Mouse (Mus musculus): ENCODE measurements around the gene Ankrd60. TPM values are rescaled to one million over a fixed set of nuclear protein-coding genes. Genes with fewer than 3 reads are reported as not detected.

The Ankrd60 gene
- polyA plus RNA-seq, 1 experiment from 2014 or later, result not detected

DNA sequence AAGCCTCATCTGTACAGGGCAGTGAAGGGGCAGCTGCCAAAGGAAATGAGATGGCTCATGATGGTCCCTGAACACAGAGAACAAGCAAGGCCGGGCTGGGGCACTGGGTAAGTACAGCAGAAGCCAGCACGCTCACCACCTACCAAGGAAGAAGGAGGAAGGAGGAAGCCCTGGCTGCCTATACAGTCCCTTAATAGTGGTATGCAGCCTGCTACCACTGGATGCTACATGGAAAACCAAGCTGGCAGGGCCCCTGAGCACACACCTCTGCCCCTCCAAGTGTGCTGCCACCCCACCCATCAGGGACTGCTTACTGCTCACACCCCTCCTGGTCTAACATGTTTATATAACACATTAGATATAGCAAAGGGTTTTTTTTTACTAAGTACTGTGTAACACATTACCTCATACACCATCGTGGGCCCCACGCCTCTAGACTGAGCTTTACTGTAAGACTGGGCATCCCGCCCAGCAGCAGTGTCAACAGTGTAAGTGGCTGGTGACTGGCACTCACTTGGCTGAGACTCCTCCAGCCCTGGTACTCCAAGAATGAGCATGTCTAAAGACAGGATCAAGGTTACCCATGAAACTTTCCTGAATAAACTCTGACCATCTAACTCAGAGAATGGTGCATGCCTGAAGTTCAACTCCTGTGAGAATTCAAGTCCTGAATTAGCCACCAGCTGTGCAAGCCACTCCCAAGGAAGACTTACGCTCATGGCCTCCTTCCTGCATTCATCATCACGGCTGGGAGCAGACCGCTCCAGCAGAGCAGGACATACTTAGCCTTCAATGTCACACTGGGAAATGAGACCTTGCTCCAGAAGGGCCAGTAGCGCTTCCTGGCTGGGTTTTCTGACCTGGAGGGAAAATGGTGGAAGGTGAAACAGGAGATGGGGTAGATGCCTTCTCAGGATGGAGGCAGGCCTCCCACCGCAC is 30.1 kb upstream of the Ankrd60 start:
- no peak overlapping the region for H3K4me3 ChIP-seq (ENCODE audit: low read depth, low read length)
- WGBS, result 82% methylated on average over 10 of the region's 10 CpGs
- ATAC-seq (replicated peaks; ENCODE audit: insufficient number of reproducible peaks, low FRiP score, low TSS enrichment, low read depth), result no peak
- H3K4me1 ChIP-seq (ENCODE audit: control insufficient read depth, insufficient read depth, low read length), result no peaks in the 10 kb centered on the region
- no peaks in the 10 kb centered on the region for H3K36me3 ChIP-seq (replicated peaks; ENCODE audit: control insufficient read depth, insufficient read depth, low read depth, low read length)
- no peak for DNase-seq (ENCODE audit: low spot score)
- no peak overlapping the region for H3K4me2 ChIP-seq (ENCODE audit: low read depth, low read length)
- no peak overlapping the region for H3K9ac ChIP-seq (replicated peaks; ENCODE audit: low read length)
- no peak overlapping the region for H3K27ac ChIP-seq (replicated peaks; ENCODE audit: low read depth, low read length)
- no peaks in the 10 kb centered on the region for H3K27me3 ChIP-seq (ENCODE audit: control insufficient read depth, insufficient read depth, low read length)
- no peaks in the 10 kb centered on the region for H3K9me3 ChIP-seq (replicated peaks; ENCODE audit: control insufficient read depth, low read length)

DNA sequence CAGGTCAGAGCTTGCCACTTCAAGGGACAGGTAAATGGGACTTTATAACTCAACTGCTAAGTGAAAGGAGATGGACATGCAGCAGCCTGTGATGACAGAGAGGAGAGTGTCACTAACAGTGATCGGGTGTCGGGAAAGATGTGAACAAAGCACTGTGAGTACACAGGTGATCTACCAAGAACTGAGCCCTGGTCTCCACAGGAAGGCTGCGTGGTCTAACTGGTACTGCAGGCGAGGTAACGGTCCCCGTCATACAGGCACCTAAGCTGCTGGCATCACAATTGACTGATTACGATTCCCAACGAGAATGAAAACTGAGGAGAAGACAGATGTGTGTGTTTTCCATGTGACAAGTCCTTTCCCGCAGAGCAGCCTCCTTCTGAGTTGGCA is 28.2 kb upstream of the Ankrd60 start:
- Histone ChIP-seq H3K4me2 (ENCODE audit: low read depth, low read length) (no peak overlapping the region), H3K36me3 (replicated peaks; ENCODE audit: control insufficient read depth, insufficient read depth, low read depth, low read length) (no peaks in the 10 kb centered on the region), H3K27ac (replicated peaks; ENCODE audit: low read depth, low read length) (no peak overlapping the region), H3K4me1 (ENCODE audit: control insufficient read depth, insufficient read depth, low read length) (no peaks in the 10 kb centered on the region), H3K27me3 (ENCODE audit: control insufficient read depth, insufficient read depth, low read length) (no peaks in the 10 kb centered on the region), H3K9ac (replicated peaks; ENCODE audit: low read length) (no peak overlapping the region), H3K4me3 (ENCODE audit: low read depth, low read length) (no peak overlapping the region), H3K9me3 (replicated peaks; ENCODE audit: control insufficient read depth, low read length) (no peaks in the 10 kb centered on the region)
- no peak for DNase-seq (ENCODE audit: low spot score)
- WGBS, result 87% methylated on average over 9 of the region's 9 CpGs
- no peak for ATAC-seq (replicated peaks; ENCODE audit: insufficient number of reproducible peaks, low FRiP score, low TSS enrichment, low read depth)

DNA sequence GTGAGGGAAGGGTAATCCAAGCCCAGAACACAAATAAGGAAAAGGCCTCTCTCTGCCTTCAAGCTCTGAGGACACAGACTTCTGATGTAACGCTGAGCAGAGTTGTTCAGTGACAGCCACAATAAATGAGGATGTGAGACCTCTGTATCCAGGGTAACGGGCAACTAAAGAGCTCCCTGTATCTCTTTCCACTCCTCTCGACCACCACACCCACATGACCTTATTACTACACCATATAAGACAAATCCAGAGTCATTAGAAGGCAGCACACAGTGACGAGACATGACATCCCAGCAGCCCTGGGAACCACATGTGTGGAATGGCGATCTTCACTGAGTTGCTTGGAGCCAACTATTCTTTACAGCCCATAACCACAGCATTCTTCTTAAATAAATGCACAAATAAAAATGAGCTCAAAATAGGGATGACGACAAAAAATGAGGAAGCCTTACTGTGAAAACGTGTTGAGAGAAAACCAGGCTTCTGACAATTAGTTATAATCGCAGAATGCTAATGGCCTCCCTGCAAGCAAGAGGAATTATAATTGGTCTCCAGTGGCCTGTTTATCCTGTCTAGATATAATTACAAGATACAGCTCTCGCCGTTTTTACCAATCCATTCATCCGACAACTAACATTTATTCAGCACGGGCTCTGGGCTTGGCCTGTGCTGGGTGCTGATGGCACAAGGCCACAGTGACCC is 27.7 kb upstream of the Ankrd60 start:
- no peaks in the 10 kb centered on the region for H3K27me3 ChIP-seq (ENCODE audit: control insufficient read depth, insufficient read depth, low read length)
- H3K4me1 ChIP-seq (ENCODE audit: control insufficient read depth, insufficient read depth, low read length), result no peaks in the 10 kb centered on the region
- no peak for DNase-seq (ENCODE audit: low spot score)
- no peaks in the 10 kb centered on the region for H3K9me3 ChIP-seq (replicated peaks; ENCODE audit: control insufficient read depth, low read length)
- WGBS, result 64% methylated on average over 12 of the region's 12 CpGs
- no peak overlapping the region for H3K4me3 ChIP-seq (ENCODE audit: low read depth, low read length)
- no peaks in the 10 kb centered on the region for H3K36me3 ChIP-seq (replicated peaks; ENCODE audit: control insufficient read depth, insufficient read depth, low read depth, low read length)
- no peak overlapping the region for H3K9ac ChIP-seq (replicated peaks; ENCODE audit: low read length)
- no peak for ATAC-seq (replicated peaks; ENCODE audit: insufficient number of reproducible peaks, low FRiP score, low TSS enrichment, low read depth)
- H3K4me2 ChIP-seq (ENCODE audit: low read depth, low read length), result no peak overlapping the region
- no peak overlapping the region for H3K27ac ChIP-seq (replicated peaks; ENCODE audit: low read depth, low read length)

DNA sequence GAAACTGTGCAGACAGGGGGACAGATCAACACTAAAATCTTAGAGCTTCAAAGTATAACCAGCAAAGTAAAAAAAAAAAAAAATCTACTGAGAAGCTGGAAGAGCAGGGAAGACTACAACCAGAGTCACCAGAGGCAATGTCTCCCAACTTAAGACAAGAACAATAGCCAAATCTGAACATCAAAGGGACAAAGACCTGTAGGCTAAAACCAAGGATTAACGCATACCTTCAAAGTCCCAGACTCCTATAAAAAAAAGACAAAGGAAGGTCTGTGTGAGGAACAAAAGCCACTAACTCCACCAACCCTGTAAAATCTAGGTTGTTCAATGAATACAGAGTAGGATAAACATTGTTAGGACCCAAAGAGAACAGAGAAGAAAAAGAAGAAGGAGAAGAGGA is 23.7 kb upstream of the Ankrd60 start:
- no peak for DNase-seq (ENCODE audit: low spot score)

DNA sequence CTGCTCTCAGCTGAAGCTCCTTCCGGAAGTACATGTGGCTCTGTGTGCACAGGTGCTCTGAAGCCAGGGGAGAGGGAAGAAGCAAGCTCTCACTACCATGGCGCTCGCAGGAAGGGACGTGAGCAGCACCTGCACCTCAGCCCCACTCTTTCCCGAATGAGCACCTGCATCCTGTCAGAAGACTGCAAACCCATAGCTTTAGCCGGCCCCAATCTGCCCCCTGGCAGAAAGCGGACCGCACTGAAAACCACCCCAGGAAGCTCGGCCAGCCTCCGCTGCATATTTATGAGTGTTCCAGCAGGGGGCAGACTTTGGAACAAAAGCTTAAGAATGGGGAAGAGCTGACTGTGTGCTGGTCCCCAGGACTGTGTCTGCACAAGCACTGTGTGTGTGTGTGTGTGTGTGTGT is 17.2 kb upstream of the Ankrd60 start:
- H3K9ac ChIP-seq (replicated peaks; ENCODE audit: low read length), result no peak overlapping the region
- WGBS, result 41% methylated on average over 10 of the region's 10 CpGs
- H3K4me3 ChIP-seq (ENCODE audit: low read depth, low read length), result no peak overlapping the region
- H3K27ac ChIP-seq (replicated peaks; ENCODE audit: low read depth, low read length), result no peak overlapping the region
- no peaks in the 10 kb centered on the region for H3K27me3 ChIP-seq (ENCODE audit: control insufficient read depth, insufficient read depth, low read length)
- H3K9me3 ChIP-seq (replicated peaks; ENCODE audit: control insufficient read depth, low read length), result no peaks in the 10 kb centered on the region
- no peak overlapping the region for H3K4me2 ChIP-seq (ENCODE audit: low read depth, low read length)
- H3K4me1 ChIP-seq (ENCODE audit: control insufficient read depth, insufficient read depth, low read length), result no peaks in the 10 kb centered on the region
- H3K36me3 ChIP-seq (replicated peaks; ENCODE audit: control insufficient read depth, insufficient read depth, low read depth, low read length), result no peaks in the 10 kb centered on the region
- DNase-seq (ENCODE audit: low spot score) (peak; percentile 27), ATAC-seq (replicated peaks; ENCODE audit: insufficient number of reproducible peaks, low FRiP score, low TSS enrichment, low read depth) (no peak)

More for the DNA sequence above, 23.7 kb upstream of the Ankrd60 start:
- Histone ChIP-seq H3K27me3 (ENCODE audit: control insufficient read depth, insufficient read depth, low read length) (no peaks in the 10 kb centered on the region), H3K9ac (replicated peaks; ENCODE audit: low read length) (no peak overlapping the region), H3K4me3 (ENCODE audit: low read depth, low read length) (no peak overlapping the region), H3K4me1 (ENCODE audit: control insufficient read depth, insufficient read depth, low read length) (no peaks in the 10 kb centered on the region), H3K27ac (replicated peaks; ENCODE audit: low read depth, low read length) (no peak overlapping the region), H3K9me3 (replicated peaks; ENCODE audit: control insufficient read depth, low read length) (no peaks in the 10 kb centered on the region), H3K4me2 (ENCODE audit: low read depth, low read length) (no peak overlapping the region), H3K36me3 (replicated peaks; ENCODE audit: control insufficient read depth, insufficient read depth, low read depth, low read length) (no peaks in the 10 kb centered on the region)
- ATAC-seq (replicated peaks; ENCODE audit: insufficient number of reproducible peaks, low FRiP score, low TSS enrichment, low read depth), result no peak
- 89% methylated on average over 1 of the region's 1 CpGs for WGBS

DNA sequence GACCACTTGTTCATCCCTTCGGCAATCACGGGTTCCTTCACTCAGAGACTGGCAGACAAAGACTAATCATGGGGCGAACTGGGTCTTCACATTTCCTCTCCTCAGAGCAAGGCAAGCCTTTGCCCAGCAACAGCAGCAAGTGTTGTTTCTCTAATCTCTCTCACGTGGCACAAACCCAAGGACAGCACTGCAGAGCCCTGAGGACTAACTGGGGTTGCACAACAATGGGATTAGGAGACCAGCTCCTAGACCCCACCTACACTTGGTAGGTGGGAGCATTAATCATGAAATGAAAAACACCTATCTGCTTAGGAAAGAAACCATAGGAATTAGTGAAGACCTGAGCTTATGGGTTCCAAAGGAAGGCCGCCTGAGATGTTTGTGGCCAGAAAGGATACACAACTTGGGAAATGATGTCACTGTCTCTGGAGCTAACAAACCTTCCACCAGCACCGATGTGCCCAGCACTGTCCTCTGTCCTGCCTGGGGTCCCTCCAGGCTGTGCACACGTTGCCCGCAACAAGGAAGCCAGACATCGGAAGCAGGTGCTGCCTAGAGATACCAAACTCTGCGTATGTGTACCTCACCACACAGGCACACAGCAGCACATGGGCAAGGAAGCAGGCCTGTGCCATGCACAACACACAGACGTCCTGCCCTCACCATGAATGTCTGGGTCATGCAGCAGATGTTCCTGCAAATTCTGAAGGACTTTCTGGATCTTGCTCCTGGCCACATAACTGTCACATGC is 16.3 kb upstream of the Ankrd60 start:
- Histone ChIP-seq H3K36me3 (replicated peaks; ENCODE audit: control insufficient read depth, insufficient read depth, low read depth, low read length) (no peaks in the 10 kb centered on the region), H3K27ac (replicated peaks; ENCODE audit: low read depth, low read length) (no peak overlapping the region), H3K9ac (replicated peaks; ENCODE audit: low read length) (no peak overlapping the region), H3K9me3 (replicated peaks; ENCODE audit: control insufficient read depth, low read length) (no peaks in the 10 kb centered on the region), H3K4me3 (ENCODE audit: low read depth, low read length) (no peak overlapping the region), H3K4me2 (ENCODE audit: low read depth, low read length) (no peak overlapping the region), H3K4me1 (ENCODE audit: control insufficient read depth, insufficient read depth, low read length) (no peaks in the 10 kb centered on the region), H3K27me3 (ENCODE audit: control insufficient read depth, insufficient read depth, low read length) (no peaks in the 10 kb centered on the region)
- whole genome bisulfite sequencing, result 64% methylated on average over 11 of the region's 11 CpGs
- no peak for DNase-seq (ENCODE audit: low spot score)
- no peak for ATAC-seq (replicated peaks; ENCODE audit: insufficient number of reproducible peaks, low FRiP score, low TSS enrichment, low read depth)

GRCm38 (mm10) chr2:173593841-173594240 is 15.7 kb upstream of the Ankrd60 start:
- 48% methylated on average over 4 of the region's 4 CpGs for WGBS

More at GRCm38 (mm10) chr2:173593841-173594240, 15.7 kb upstream of the Ankrd60 start:
- DNase-seq (ENCODE audit: low spot score), result no peak
- Histone ChIP-seq H3K9ac (replicated peaks; ENCODE audit: low read length) (no peak overlapping the region), H3K4me3 (ENCODE audit: low read depth, low read length) (no peak overlapping the region), H3K36me3 (replicated peaks; ENCODE audit: control insufficient read depth, insufficient read depth, low read depth, low read length) (no peaks in the 10 kb centered on the region), H3K27me3 (ENCODE audit: control insufficient read depth, insufficient read depth, low read length) (no peaks in the 10 kb centered on the region), H3K4me2 (ENCODE audit: low read depth, low read length) (no peak overlapping the region), H3K27ac (replicated peaks; ENCODE audit: low read depth, low read length) (no peak overlapping the region), H3K9me3 (replicated peaks; ENCODE audit: control insufficient read depth, low read length) (no peaks in the 10 kb centered on the region), H3K4me1 (ENCODE audit: control insufficient read depth, insufficient read depth, low read length) (no peaks in the 10 kb centered on the region)
- no peak for ATAC-seq (replicated peaks; ENCODE audit: insufficient number of reproducible peaks, low FRiP score, low TSS enrichment, low read depth)
